Mouse (Mus musculus) lung, embryonic 15.5 days (tissue): ENCODE measurements around the gene Gzmn. TPM values are rescaled to one million over a fixed set of nuclear protein-coding genes. Genes with fewer than 3 reads are reported as not detected.
"Not testable (repeated sequence)": the region's sequence is repeated elsewhere in the genome, so short reads cannot be mapped to it uniquely, and the experiment has no call there.

Experiments
- ATAC-seq: fragments of 200-750 bp; cut with Nextera tagmentation; 2 replicates; pipeline ENCODE4 v1.8.0; 2017; ENCODE audit warnings: moderate number of reproducible peaks, borderline replicate concordance; ENCODE audit not compliant: low FRiP score, low TSS enrichment; ENCODE audit errors: extremely low read depth
- H3K27ac ChIP-seq: fragments of 300-500 bp; sonication (generic); 2 replicates; pipeline ENCODE4 v1.5.1; 2015; ENCODE audit warnings: moderate library complexity, mild to moderate bottlenecking, inconsistent platforms
- H3K27me3 ChIP-seq: fragments of 300-500 bp; sonication (generic); 2 replicates; pipeline ENCODE4 v1.6.1; 2015; ENCODE audit warnings: inconsistent platforms
- H3K36me3 ChIP-seq: fragments of 300-500 bp; sonication (generic); 2 replicates; pipeline ENCODE4 v1.6.1; 2015; ENCODE audit warnings: inconsistent platforms
- H3K4me1 ChIP-seq: fragments of 300-500 bp; sonication (generic); 2 replicates; pipeline ENCODE4 v1.6.1; 2015; ENCODE audit warnings: inconsistent platforms
- H3K4me2 ChIP-seq: fragments of 300-500 bp; sonication (generic); 2 replicates; pipeline ENCODE4 v1.6.1; 2015; ENCODE audit warnings: inconsistent platforms, mild to moderate bottlenecking, moderate library complexity
- H3K4me3 ChIP-seq: fragments of 300-500 bp; sonication (generic); 2 replicates; pipeline ENCODE4 v1.5.1; 2015; ENCODE audit warnings: mild to moderate bottlenecking, inconsistent platforms
- H3K9ac ChIP-seq: fragments of 300-500 bp; sonication (generic); 2 replicates; pipeline ENCODE4 v1.6.1; 2015; ENCODE audit warnings: inconsistent platforms
- H3K9me3 ChIP-seq: fragments of 300-500 bp; sonication (generic); 2 replicates; pipeline ENCODE4 v1.6.1; 2016; ENCODE audit warnings: inconsistent platforms
- WGBS: fragments of 180-500 bp; shearing (Covaris S2); methylation state at CpG from one replicate; pipeline ENCODE4 v1.1.7; 2015; 5-methylcytosine and 5-hydroxymethylcytosine counted together
- polyA plus RNA-seq: library from polyadenylated mRNA; unstranded; fragments of >200 nt; fragmentation: Nextera tagmentation; extraction: Ambion mirVana; gene quantifications from 2 replicates; pipeline ENCODE4 v1.2.1, GENCODE M21; 2015

The Gzmn gene
- polyA plus RNA-seq, result not detected in 2 replicates

DNA sequence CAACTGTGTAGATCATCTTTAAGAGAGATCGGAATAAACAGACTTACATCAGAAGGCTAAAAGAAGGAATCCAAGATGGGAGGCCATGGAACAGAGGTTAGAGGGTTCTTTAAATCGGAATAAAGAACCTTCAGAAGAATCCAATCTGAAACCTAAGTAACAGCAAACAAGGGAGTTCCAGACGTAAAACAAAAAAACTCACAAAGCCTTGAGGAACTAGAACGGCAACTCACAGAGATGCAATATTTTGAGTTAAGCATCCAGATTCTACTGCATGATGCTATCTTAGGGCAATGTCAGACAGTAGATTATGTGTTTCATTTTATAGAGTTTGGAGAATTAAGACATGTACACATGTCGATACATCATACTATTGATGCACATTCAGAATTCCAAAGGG is at the start of gene Gzmn:
Gzmn (minus strand) TSS at position 101 of the 400 bp plus-strand sequence.
- Histone ChIP-seq H3K4me2 (no peak within 1 kb of the TSS), H3K4me1 (no peaks in the 10 kb centered on the region), H3K4me3 (no peak within 1 kb of the TSS), H3K9ac (no peak within 1 kb of the TSS), H3K9me3 (no peaks in the 10 kb centered on the region), H3K27ac (no peak within 1 kb of the TSS), H3K27me3 (no peaks in the 10 kb centered on the region), H3K36me3 (no peaks in the 10 kb centered on the region)
- 86% methylated on average over 5 of the region's 5 CpGs for WGBS
- ATAC-seq, result no peak

DNA sequence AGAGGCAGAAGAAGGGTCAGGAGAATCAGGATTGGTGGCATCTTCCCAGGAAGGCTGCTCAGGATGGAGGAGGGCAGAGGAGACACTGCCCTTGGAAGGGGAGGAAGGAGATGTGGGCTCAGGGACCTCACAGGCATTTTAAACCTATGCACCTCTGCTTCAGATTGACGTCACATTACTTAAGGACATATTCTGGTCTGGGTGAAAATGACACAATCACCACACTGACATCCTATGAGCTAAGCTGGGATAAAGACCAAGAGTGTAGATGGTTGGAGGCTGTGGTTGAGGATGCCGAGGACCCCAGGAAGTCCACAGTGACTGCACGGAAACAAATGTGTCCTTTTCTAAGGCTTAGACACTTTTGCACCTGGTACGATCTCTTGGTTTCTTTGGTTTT is 36.9 kb upstream of the Gzmn start, which contains the start of gene Gzmf:
Gzmf (minus strand) TSS at position 101 of the 400 bp plus-strand sequence.
- ATAC-seq, result no peak
- no peak within 1 kb of the TSS for H3K27ac ChIP-seq
- whole genome bisulfite sequencing, result 85% methylated on average over 4 of the region's 4 CpGs
- no peaks in the 10 kb centered on the region for H3K9me3 ChIP-seq
- no peak within 1 kb of the TSS for H3K9ac ChIP-seq
- no peak within 1 kb of the TSS for H3K4me2 ChIP-seq
- H3K4me3 ChIP-seq, result no peak within 1 kb of the TSS
- no peaks in the 10 kb centered on the region for H3K27me3 ChIP-seq
- H3K4me1 ChIP-seq, result no peaks in the 10 kb centered on the region
- H3K36me3 ChIP-seq, result no peaks in the 10 kb centered on the region

DNA sequence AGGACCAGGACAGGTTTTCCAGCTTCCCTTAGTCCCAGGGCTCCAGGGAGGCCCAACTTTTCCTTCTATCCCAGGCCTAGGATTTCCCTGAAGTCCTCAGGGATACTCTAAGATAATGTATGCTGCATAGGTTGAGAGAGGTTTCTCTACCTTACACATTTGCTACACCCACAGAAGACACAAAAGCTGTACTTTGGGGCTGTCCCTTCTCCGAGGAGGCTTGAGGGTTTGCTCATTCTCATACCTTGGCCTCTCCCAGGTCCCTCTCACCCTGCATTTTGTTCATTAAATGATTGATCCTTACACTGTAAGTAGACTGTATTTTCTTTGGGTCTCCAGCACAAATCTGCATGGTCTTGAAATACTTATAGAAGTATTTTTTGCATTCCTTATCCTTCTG is 31.2 kb upstream of the Gzmn start:
- no peak overlapping the region for H3K4me3 ChIP-seq
- no peaks in the 10 kb centered on the region for H3K9me3 ChIP-seq
- no peak for ATAC-seq
- 88% methylated on average over 1 of the region's 1 CpGs for WGBS
- no peaks in the 10 kb centered on the region for H3K4me1 ChIP-seq
- H3K9ac ChIP-seq, result no peak overlapping the region
- H3K27ac ChIP-seq, result no peak overlapping the region
- H3K27me3 ChIP-seq, result no peaks in the 10 kb centered on the region
- H3K36me3 ChIP-seq, result no peaks in the 10 kb centered on the region
- no peak overlapping the region for H3K4me2 ChIP-seq

DNA sequence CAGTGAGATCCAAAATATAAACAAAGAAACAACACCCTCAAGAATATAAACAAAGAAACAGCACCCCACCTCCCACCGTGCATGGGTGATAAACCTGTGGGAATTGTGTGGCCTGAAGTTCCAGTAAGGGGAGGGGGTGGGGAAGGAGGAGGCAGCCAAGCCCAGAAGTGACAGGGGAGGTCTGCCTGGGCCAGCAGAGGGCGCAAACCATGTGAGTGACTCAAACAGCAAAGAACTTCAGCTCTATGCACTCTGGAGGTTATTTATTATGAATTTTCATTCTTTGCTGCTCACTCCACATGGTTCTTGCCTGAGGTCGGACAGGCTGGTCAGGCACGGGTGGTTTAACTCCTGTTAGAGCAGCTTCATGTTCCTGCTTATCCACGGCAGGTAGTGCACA is 30.6 kb upstream of the Gzmn start:
- H3K36me3 ChIP-seq, H3K27me3 ChIP-seq, H3K9ac ChIP-seq, H3K4me2 ChIP-seq, H3K27ac ChIP-seq, H3K4me1 ChIP-seq, H3K4me3 ChIP-seq, H3K9me3 ChIP-seq: not testable (repeated sequence)
- peak; percentile 19; the same call in 1 of the 2 replicates for ATAC-seq
- WGBS, result 34% methylated on average over 5 of the region's 5 CpGs

DNA sequence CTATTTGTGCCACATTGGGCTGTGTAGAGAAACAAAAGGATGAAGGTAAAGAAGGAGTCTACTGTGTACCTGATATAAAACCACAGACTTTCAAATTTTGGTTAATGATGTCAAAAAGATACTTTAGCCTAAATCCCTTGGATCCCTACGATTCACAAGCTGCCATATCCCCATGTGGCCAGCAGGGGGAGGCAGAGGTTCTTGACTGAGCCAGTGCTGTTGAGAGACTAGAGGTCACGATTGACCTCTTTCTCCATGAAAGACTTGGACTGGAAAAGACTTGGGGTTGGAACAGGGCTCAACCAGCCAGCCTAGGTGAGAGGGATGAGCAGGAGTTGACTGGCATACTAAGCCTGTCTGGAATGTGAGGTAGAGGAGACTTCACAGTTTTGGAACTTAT is 29.6 kb upstream of the Gzmn start:
- Histone ChIP-seq H3K9ac (no peak overlapping the region), H3K27ac (no peak overlapping the region), H3K4me3 (no peak overlapping the region), H3K9me3 (no peaks in the 10 kb centered on the region), H3K4me2 (no peak overlapping the region), H3K27me3 (no peaks in the 10 kb centered on the region), H3K4me1 (no peaks in the 10 kb centered on the region), H3K36me3 (no peaks in the 10 kb centered on the region)
- ATAC-seq, result no peak
- WGBS, result 8% methylated on average over 2 of the region's 2 CpGs

DNA sequence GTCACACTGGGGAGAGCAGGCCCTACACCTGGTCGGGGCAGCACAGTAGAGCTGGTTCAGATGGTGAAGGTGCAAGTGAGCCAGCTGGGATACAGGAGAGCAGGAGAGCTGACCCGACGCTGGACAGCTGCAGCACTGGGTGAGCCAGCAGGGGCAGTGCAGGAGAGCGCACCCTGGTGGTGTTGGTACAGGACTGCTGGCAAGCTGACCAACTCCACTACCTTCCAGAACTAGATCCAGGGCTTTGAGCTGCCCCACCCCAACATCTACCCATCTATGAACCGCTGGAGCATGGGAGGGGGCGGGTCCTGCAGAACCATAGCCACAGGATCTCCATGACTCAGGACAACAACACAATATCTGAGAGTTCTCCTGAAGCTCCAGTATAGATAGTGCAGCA is 12.5 kb upstream of the Gzmn start:
- no peaks in the 10 kb centered on the region for H3K36me3 ChIP-seq
- 44% methylated on average over 6 of the region's 6 CpGs for WGBS
- no peaks in the 10 kb centered on the region for H3K4me1 ChIP-seq
- H3K4me3 ChIP-seq, result no peak overlapping the region
- no peak overlapping the region for H3K27ac ChIP-seq
- H3K9ac ChIP-seq, result no peak overlapping the region
- H3K9me3 ChIP-seq, result no peaks in the 10 kb centered on the region
- H3K27me3 ChIP-seq, result no peaks in the 10 kb centered on the region
- no peak overlapping the region for H3K4me2 ChIP-seq
- no peak for ATAC-seq

DNA sequence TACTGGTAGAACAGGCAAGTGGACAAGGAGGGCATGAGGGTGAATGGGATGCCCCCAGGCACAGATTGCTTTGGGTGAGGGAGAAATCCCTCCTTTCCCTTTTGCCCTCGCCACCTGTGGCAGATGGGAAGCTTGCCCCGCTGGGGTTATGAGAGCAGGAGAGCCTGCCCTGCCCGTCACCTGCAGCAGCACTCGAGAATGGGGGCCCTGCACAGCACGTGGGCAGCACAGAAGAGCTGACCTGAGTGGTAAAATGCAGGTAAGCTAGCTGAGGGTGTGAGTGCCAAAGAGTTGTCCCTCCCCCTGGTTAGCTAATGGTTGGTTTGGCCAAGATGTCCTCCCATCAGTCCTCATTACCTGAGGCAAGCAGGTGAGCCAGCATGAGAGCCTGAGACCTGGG is 12.1 kb upstream of the Gzmn start:
- H3K4me2 ChIP-seq, result no peak overlapping the region
- no peak overlapping the region for H3K27ac ChIP-seq
- ATAC-seq, result no peak
- H3K27me3 ChIP-seq, result no peaks in the 10 kb centered on the region
- no peaks in the 10 kb centered on the region for H3K9me3 ChIP-seq
- H3K4me3 ChIP-seq, result no peak overlapping the region
- 75% methylated on average over 5 of the region's 5 CpGs for WGBS
- H3K36me3 ChIP-seq, result no peaks in the 10 kb centered on the region
- H3K9ac ChIP-seq, result no peak overlapping the region
- H3K4me1 ChIP-seq, result no peaks in the 10 kb centered on the region

DNA sequence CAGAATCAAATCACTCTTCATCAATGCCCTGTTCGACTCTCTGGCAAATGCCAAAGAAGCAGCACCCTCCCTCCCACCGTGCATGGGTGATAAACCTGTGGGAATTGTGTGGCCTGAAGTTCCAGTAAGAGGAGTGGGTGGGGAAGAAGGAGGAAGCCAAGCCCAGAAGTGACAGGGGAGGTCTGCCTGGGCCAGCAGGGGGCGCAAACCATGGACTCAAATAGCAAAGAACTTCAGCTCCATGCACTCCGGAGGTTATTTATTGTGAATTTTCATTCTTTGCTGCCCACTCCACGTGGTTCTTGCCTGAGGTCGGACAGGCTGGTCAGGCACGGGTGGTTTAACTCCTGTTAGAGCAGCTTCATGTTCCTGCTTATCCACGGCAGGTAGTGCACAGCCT is 3.3 kb upstream of the Gzmn start:
- not testable (repeated sequence) for H3K4me3 ChIP-seq, H3K9me3 ChIP-seq, ATAC-seq, H3K4me1 ChIP-seq, H3K36me3 ChIP-seq, H3K27me3 ChIP-seq, H3K4me2 ChIP-seq, H3K9ac ChIP-seq, H3K27ac ChIP-seq
- WGBS, result 22% methylated on average over 8 of the region's 8 CpGs

DNA sequence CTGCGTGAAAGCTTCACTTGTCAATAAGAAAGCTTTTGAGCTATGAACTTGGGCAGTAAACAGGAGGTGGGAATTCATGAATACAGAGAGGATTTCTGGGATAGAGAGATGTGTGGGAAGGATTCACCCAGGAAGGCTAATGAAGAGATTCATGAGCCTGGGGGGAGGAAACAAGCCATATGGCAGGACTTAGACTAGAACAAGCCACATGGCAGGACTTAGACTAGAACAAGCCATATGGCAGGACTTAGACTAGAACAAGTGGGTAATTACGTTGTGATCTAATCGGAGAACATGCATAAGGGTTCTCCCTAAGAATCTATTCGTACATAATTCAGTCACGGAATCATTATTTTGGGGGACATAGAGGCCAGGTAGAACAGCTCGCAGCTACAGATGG is 1.0 kb downstream of the Gzmn start:
- no peak overlapping the region for H3K9ac ChIP-seq
- no peaks in the 10 kb centered on the region for H3K9me3 ChIP-seq
- no peak overlapping the region for H3K27ac ChIP-seq
- 91% methylated on average over 6 of the region's 6 CpGs for WGBS
- H3K4me3 ChIP-seq, result no peak overlapping the region
- no peaks in the 10 kb centered on the region for H3K4me1 ChIP-seq
- ATAC-seq, result no peak
- no peaks in the 10 kb centered on the region for H3K36me3 ChIP-seq
- H3K27me3 ChIP-seq, result no peaks in the 10 kb centered on the region
- H3K4me2 ChIP-seq, result no peak overlapping the region

DNA sequence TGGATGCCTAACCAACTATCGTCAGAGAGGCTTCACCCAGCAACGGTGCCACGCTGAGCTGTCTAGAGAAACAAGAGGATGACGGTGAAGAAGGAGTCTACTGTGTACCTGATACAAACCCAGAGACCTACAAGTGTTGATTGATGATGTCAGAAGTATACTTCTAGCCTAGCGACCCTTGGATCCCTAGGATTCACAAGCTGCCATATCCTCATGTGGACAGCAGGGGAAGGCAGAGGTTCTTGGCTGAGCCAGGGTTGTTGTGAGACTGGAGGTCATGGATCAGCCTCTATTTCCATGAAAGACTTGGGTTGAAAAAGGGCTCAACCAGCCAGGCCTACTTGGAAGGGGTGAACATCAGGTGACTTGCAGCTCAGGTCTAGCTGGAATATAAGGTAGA is 1.7 kb downstream of the Gzmn start:
- no peak overlapping the region for H3K9ac ChIP-seq
- no peak overlapping the region for H3K4me2 ChIP-seq
- ATAC-seq, result no peak
- no peaks in the 10 kb centered on the region for H3K36me3 ChIP-seq
- no peaks in the 10 kb centered on the region for H3K27me3 ChIP-seq
- no peaks in the 10 kb centered on the region for H3K9me3 ChIP-seq
- H3K4me1 ChIP-seq, result no peaks in the 10 kb centered on the region
- H3K4me3 ChIP-seq, result no peak overlapping the region
- H3K27ac ChIP-seq, result no peak overlapping the region
- 78% methylated on average over 5 of the region's 5 CpGs for WGBS

DNA sequence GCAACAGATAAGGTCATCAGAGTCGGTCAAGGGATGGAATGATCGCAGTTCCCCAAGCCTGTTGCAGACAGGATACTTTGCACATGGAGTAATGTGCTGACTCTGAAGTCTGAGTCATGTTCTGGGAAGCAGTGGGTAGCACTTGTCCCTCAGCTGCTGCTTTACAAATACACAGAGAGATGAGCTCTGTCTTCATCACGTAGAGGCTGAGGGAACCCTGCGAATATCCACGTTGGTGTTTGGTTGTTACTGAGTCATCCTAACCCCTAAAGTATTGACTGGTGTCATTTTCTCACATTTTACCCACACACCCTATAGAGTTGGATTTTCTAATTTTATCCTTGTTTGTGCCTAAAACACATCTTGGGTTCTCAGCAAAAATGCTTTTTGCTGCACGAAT is 6.4 kb downstream of the Gzmn start:
- no peak overlapping the region for H3K4me2 ChIP-seq

DNA sequence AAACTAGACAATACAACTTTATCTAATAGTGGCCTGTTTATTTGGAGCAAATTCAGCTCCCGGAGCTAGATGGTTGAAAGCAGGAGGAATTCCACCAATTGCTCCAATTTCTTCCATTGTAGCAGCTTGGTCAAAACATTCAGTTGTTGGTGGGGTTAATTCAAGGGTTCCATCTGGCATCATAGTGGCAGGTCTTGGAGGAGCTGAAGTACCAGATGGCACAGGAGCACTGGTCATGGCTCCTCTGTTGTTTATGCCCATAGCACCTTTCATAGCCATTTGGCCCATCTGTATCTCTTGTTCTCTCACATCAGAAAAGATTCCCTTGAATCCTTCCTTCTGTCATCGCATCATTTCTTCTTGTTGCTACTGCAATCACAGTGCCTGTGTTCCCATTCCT is 12.3 kb downstream of the Gzmn start:
- WGBS, result 80% methylated on average over 2 of the region's 2 CpGs
- Histone ChIP-seq H3K4me1 (no peaks in the 10 kb centered on the region), H3K4me3 (no peak overlapping the region), H3K9ac (no peak overlapping the region), H3K4me2 (no peak overlapping the region), H3K36me3 (no peaks in the 10 kb centered on the region), H3K9me3 (no peaks in the 10 kb centered on the region), H3K27me3 (no peaks in the 10 kb centered on the region), H3K27ac (no peak overlapping the region)
- no peak for ATAC-seq

More for the DNA sequence above, 6.4 kb downstream of the Gzmn start:
- Histone ChIP-seq H3K4me1 (no peaks in the 10 kb centered on the region), H3K27ac (no peak overlapping the region), H3K9ac (no peak overlapping the region), H3K27me3 (no peaks in the 10 kb centered on the region), H3K9me3 (no peaks in the 10 kb centered on the region), H3K4me3 (no peak overlapping the region), H3K36me3 (no peaks in the 10 kb centered on the region)
- 68% methylated on average over 6 of the region's 6 CpGs for WGBS
- ATAC-seq, result no peak

DNA sequence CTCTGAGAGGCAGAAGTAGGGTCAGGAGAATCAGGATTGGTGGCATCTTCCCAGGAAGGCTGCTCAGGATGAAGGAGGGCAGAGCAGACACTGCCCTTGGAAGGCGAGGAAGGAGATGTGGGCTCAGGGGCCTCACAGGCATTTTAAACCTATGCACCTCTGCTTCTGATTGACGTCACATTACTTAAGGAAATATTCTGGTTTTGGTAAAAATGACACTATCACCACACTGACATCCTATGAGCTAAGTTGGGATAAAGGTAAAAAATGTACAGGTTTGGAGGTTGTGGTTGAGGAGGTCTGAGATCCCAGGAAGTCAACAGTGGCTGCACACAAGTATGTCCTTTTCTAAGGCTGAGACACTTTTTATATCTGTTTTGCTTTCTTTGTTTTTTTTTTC is 14.9 kb downstream of the Gzmn start, which contains the start of gene Gzmg:
Gzmg (minus strand) TSS at position 101 of the 400 bp plus-strand sequence.
- not testable (repeated sequence) for H3K36me3 ChIP-seq, H3K9ac ChIP-seq, H3K27ac ChIP-seq, H3K4me2 ChIP-seq, ATAC-seq, H3K27me3 ChIP-seq, H3K4me3 ChIP-seq, H3K4me1 ChIP-seq, H3K9me3 ChIP-seq
- WGBS, result 80% methylated on average over 2 of the region's 2 CpGs
